Mouse (Mus musculus) megakaryocyte-erythroid progenitor cell, adult 5-6 weeks (primary cell): Measurements from ENCODE around the gene 4933407L21Rik. TPM values are rescaled to one million over a fixed set of nuclear protein-coding genes. Genes with fewer than 3 reads are reported as not detected.

Experiments used
- ATAC-seq: replicated peaks from 2 replicates; pipeline ENCODE4 v1.8.0; 2016; ENCODE audit warnings: mild to moderate bottlenecking, inconsistent platforms; ENCODE audit not compliant: severe bottlenecking, poor library complexity, low FRiP score, low TSS enrichment
- total RNA-seq, 2 experiments: library from RNA; stranded (forward) in 1 of 2; stranded (reverse) in 1 of 2; fragments of 200-1000, 215-1000 nt in 1 of 2; fragments of >200 nt in 1 of 2; fragmentation: Nextera tagmentation in 1 of 2; gene quantifications; 2 replicates each; pipeline ENCODE4 v1.2.3; 2014 to 2017

Gene 4933407L21Rik
- total RNA-seq (2014; fragmentation: Nextera tagmentation): not detected in 2 replicates
- not detected in 2 replicates for total RNA-seq (2017)

- ATAC-seq: no peak
Measured at GRCm38 (mm10) chr1:85928057-85928687, at the start of gene 4933407L21Rik. Gene 4933407L21Rik (plus strand): TSS chr1:85928483.

GRCm38 (mm10) chr1:85882003-85882402, 46.3 kb upstream of the 4933407L21Rik start:
- ATAC-seq: no peak

GRCm38 (mm10) chr1:85887221-85887620, 41.1 kb upstream of the 4933407L21Rik start:
- ATAC-seq: no peak

- ATAC-seq: peak; percentile 73
Measured at GRCm38 (mm10) chr1:85894231-85894747, 34.0 kb upstream of the 4933407L21Rik start, which contains the start of gene Itm2c. Gene Itm2c (plus strand): TSS chr1:85894281.

GRCm38 (mm10) chr1:85894748-85895360, 33.4 kb upstream of the 4933407L21Rik start:
- ATAC-seq: no peak

GRCm38 (mm10) chr1:85895391-85895837, 32.9 kb upstream of the 4933407L21Rik start:
- peak; percentile 62 for ATAC-seq

DNA sequence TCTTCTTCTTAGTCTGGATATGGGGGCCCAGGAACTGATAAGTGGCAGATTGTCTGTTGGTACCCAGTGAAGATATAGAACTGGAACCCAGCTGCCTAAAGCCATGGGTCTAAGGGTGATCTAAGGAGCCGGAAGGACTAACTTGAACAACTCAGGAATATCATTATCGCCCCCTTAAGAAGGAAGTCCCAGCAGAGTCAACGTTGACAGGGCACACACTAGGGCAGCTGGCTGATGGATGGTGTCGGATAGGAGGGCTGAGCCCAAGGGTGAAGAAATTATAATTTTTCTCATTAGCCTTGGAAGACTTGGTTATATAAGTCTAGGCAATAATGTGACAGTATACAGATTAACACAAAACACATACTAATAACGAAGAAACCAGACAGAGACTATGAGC, 32.2 kb upstream of the 4933407L21Rik start:
- ATAC-seq: no peak

GRCm38 (mm10) chr1:85896781-85897700, 31.2 kb upstream of the 4933407L21Rik start:
- ATAC-seq: peak; percentile 53

DNA sequence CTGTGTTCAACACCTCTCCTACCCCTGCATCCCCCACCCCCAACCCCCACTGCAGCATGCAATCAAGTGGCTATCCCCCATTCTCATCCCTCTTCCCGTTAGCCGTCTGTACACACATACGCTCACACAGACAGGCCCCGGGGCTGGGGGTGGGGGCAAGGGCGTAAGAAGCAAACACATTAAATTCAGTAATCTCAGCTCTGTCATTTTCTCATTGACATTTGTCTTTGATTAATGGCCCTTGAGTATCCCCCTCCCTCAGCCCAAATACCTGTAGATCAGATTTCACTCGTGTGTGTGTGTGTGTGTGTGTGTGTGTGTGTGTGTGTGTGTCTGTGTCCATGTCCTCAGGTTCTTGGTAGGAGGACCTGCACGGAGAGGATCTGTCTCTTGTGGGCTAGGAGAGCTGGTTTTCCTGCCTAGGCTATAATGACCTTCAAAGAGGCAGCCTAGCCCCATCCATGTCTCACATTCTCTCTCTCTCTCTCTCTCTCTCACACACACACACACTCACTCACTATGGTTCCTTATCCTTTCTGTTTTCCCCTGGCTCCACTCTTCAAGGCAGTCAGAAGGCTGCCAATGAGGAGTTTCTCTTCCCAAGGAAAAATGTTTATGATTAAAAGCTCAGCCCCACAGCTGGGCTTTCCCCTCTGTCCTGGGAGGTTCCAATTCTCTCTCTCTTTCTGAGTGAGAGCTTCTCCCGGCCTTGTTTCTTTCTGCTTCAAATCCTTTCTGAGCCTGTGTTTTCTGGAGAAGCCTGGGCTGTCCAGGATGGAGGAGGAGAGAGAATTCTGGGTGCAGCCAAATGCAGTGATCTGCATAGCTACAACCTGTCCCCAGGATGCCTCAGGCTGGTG, 30.2 kb upstream of the 4933407L21Rik start:
- ATAC-seq: no peak

DNA sequence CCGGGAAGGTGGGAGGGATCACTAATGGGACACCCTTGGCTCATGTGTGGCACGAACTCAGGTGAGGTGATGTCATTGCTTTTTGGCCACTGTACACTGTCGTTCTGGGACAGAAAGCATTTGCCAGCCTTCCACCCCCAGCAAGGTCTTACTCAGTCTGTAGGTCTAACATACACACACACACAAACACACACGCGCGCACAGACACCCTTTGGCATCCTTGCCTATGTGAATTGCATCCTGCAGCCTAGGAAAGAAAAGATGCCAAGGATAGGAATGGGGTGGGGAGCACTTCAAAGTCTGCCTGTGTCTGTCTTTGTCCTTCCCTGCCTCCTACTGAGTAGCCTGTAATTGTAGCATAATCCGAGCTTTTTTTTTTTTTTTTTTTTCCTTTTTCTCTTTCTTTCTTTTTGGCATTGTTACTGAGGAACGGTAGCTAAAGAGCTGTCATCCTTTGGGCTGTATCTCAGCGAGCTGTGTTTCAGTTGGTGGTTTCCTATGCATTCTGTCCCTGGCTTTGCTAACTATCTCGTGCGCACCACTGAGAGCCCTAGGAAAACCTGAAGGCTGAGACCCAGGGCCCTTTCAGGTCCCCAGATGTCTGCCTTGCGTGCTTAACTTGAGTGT, 29.4 kb upstream of the 4933407L21Rik start:
- no peak for ATAC-seq

DNA sequence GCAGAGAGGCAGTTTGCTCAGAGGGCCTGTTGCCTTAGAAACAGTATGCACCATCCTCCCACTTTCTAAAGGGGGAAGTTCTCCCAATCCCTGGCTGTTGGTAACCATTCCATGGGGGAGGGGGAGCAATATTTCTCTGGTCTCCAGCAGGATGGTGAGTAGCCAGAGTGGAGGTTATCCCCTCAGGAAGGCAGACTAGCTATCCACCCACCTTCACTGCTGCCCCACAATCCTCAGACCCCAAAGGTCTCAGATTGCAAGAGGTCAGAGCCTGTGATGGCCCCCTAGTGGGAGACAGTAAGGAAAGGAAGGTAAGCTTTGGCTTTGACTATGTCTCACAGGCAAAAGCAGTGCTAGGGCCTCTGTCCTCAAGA, 28.9 kb upstream of the 4933407L21Rik start:
- no peak for ATAC-seq

DNA sequence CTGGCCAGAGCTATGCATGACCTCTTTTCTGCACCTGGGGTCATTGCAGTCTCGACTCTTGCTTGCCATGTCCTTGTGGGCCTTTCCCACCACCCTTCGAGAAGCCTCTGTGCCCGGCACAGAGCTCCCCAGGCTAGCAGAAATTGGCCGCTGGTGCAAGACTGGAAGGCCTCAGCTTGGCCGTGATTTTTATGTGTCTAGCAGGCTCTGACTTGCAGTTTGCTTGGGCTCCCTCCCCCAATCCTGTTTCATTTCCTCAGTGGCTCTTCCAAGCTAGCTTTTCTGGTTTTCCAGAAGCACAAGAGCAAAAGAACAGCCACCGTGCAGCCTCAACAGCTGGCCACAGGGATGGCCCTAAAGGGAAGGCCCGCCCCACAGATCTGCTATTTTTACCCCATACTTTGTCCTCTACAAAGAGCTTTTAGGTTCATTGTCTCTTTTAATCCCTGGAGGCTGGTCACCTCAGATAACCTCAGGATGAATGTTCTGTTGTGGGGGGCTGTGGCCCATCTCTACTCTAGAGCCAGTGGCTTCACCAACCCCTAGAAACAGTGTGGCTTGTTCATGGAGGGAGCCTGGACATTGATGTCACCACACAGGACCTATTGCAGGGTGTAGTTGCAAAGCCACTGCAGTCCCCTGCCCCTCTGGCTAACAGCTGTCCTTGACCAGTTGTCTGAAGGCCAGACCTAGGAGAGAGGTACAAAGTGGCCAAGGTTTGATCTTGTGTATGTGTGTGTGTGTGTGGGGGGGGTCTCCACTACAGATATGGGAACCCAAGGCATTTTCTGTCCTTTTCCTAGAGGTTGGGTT, 27.6 kb upstream of the 4933407L21Rik start:
- ATAC-seq: no peak

- ATAC-seq: no peak
Measured at GRCm38 (mm10) chr1:85901516-85902107, 26.7 kb upstream of the 4933407L21Rik start.

- ATAC-seq: no peak
Measured at GRCm38 (mm10) chr1:85902108-85902561, 26.1 kb upstream of the 4933407L21Rik start.

DNA sequence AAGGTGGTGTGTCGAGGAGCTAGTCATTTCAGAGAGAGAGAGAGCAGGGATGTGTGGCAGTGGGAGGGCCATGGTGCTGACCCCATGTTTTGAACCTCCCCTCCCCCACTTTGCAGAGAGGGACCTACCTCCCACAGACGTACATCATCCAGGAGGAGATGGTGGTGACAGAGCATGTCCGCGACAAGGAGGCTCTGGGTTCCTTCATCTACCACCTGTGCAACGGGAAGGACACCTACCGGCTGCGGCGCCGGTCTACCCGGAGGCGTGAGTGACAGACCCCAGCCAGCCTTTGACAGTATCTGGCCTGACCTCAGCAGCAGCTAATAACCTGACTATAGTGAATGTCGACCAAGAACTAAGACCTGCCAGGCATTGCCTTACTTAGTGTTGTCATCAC, 21.4 kb upstream of the 4933407L21Rik start:
- no peak for ATAC-seq

DNA sequence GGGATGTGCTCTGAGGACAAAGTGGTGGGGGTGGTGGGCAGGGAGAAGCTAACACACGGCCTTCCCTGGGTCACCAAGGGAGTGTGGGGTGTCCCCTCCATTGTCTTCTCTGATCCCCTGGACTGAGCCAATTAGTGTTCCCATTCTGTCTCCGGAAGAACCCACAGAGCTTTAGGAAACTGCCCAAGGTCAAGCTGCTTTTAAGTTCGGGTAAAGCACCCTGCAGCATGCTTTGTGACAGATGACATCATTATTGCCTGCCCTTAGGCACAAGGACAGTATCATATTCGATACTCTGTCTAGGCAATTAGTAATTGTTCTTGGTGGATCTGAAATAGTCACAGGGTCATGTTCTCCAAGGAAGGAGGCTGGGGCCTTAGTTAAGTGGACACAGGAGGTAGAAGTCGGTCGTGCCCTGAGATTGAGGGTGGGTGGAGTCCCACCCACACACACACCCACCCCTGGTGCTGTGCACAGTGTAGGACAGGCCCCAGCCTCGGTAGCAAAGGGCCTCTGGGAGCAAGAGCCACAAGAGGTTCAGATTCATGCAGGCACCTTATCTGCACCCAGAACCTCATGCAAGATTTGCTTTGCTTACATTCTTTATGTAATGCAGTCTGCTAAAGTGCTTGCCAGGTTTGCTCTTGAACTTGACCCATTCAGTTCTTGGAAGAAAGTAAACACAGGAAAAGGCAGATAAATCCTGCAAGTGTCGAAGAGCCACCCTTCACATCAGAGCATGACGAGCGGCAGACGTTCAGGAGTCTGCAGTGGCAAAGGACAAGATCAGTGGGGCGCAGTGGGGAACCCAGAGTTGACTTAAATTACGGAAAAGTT, 19.3 kb upstream of the 4933407L21Rik start:
- no peak for ATAC-seq
